Mouse (Mus musculus) liver, postnatal 0 days (tissue): ENCODE results near the gene Camk2g.

Experiments used
- CTCF ChIP-seq: sonication (generic); IDR thresholded peaks from 2 replicates; pipeline ENCODE4 v1.5.1; 2016; ENCODE audit warnings: antibody characterized with exemption, low read depth
- EP300 ChIP-seq: IDR thresholded peaks from 2 replicates; pipeline ENCODE4 v1.6.1; 2016; ENCODE audit warnings: antibody characterized with exemption, low read depth, mild to moderate bottlenecking

GRCm38 (mm10) chr14:20788151-20788550 is 5.7 kb downstream of the Camk2g start:
- TF ChIP-seq CTCF (no peak), EP300 (no peak)
